Mouse (Mus musculus) hindbrain, embryonic 14.5 days (tissue): Measurements from ENCODE around the gene Nos3. TPM values are rescaled to one million over a fixed set of nuclear protein-coding genes. Genes with fewer than 3 reads are reported as not detected.
A peak's percentile ranks its signal among the peaks of the same experiment; 100 is the strongest.

Experiments
- ATAC-seq: fragments of 200-750 bp; cut with Nextera tagmentation; 2 replicates; pipeline ENCODE4 v1.8.0; 2017; ENCODE audit warnings: moderate number of reproducible peaks, mild to moderate bottlenecking, moderate TSS enrichment, moderate library complexity; ENCODE audit not compliant: low FRiP score
- DNase-seq: peaks from one replicate; pipeline ENCODE4 v3.0.0-alpha.2; 2015; ENCODE audit warnings: low spot score
- H3K27ac ChIP-seq: fragments of 300-500 bp; sonication (generic); 2 replicates; pipeline ENCODE4 v1.5.1; 2014; ENCODE audit warnings: mild to moderate bottlenecking, moderate library complexity
- H3K27me3 ChIP-seq: fragments of 300-500 bp; sonication (generic); 2 replicates; pipeline ENCODE4 v1.6.1; 2014; ENCODE audit warnings: mild to moderate bottlenecking, low read length, mixed read lengths; ENCODE audit not compliant: control insufficient read depth, insufficient read depth
- H3K36me3 ChIP-seq: fragments of 300-500 bp; sonication (generic); replicated peaks from 2 replicates; pipeline ENCODE4 v1.6.1; 2014; ENCODE audit not compliant: control insufficient read depth, insufficient read depth
- H3K4me1 ChIP-seq: fragments of 300-500 bp; sonication (generic); replicated peaks from 2 replicates; pipeline ENCODE4 v1.6.1; 2014; ENCODE audit warnings: antibody characterized with exemption, low read length, mixed read lengths; ENCODE audit not compliant: control insufficient read depth, insufficient read depth
- H3K4me2 ChIP-seq: fragments of 300-500 bp; sonication (generic); replicated peaks from 2 replicates; pipeline ENCODE4 v1.6.1; 2014; ENCODE audit warnings: mild to moderate bottlenecking, moderate library complexity
- H3K4me3 ChIP-seq: fragments of 300-500 bp; sonication (generic); replicated peaks from 2 replicates; pipeline ENCODE4 v1.5.1; 2014; ENCODE audit warnings: mild to moderate bottlenecking, low read length
- H3K9ac ChIP-seq: fragments of 300-500 bp; sonication (generic); 2 replicates; pipeline ENCODE4 v1.6.1; 2014
- H3K9me3 ChIP-seq: fragments of 300-500 bp; sonication (generic); 2 replicates; pipeline ENCODE4 v1.6.1; 2016; ENCODE audit warnings: low read length; ENCODE audit not compliant: control insufficient read depth
- WGBS: fragments of 180-500 bp; shearing (Covaris S2); extraction: QIAGEN DNeasy Blood & Tissue Kit; methylation state at CpG from one replicate; pipeline ENCODE4 v1.1.7; 2014; 5-methylcytosine and 5-hydroxymethylcytosine counted together
- polyA plus RNA-seq: library from polyadenylated mRNA; unstranded; fragments of >200 nt; fragmentation: Nextera tagmentation; extraction: Ambion mirVana; gene quantifications from 2 replicates; pipeline ENCODE4 v1.2.1, GENCODE M21; 2014

Nos3 gene
- polyA plus RNA-seq, 1 experiment from 2014 or later = 10.6 TPM

- no peak for ATAC-seq
- peaks cover 27% of the 10 kb centered on the region for H3K4me1 ChIP-seq
- H3K9me3 ChIP-seq = no peaks in the 10 kb centered on the region
- H3K36me3 ChIP-seq = peaks cover 48% of the 10 kb centered on the region
- H3K9ac ChIP-seq = peak overlapping the region; percentile 55
- H3K4me3 ChIP-seq = peak overlapping the region; percentile 21
- H3K4me2 ChIP-seq = peak overlapping the region; percentile 54
- DNase-seq = no peak
- 67% methylated on average over 6 of the region's 6 CpGs for WGBS
- H3K27ac ChIP-seq = peak overlapping the region; percentile 79
- no peaks in the 10 kb centered on the region for H3K27me3 ChIP-seq
Observed at GRCm38 (mm10) chr5:24328813-24329211, 35.8 kb upstream of the Nos3 start.

DNA sequence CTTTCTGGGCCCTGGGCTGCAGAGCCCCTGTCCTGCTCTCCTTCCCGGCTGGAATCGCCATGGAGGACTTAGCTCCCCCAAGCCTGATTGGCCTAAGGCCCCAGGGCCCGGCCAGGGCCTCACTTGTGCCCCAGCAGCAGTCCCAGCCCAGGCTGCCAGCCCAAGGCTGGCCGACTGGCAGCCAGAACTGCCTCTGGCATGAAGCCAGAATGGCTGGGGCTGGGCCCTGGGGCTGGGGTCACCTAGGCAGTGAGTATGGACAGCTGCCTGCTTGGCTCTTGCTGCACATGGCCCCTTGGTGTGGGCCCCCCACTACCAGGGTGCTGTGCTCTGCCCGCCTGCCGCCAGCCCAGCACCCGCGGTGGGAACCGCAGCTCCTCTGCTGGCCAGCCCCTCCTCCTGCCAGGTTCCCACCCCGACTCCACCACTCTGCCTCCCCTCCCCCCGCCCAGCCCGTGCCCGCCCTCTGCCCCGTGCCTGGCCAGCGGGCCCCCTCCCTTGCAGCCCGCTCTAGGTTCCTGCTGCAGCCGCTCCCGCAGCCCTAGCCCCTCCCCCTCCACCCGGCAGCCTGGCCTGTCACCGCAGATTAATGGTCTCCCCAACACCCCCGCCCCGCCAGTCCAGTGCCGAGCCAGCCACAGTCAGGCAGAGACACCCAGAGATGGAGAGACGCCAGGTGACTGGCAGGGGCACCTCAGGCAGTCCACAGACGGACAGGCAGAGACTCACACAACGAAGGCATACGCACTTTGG lies 35.2 kb upstream of the Nos3 start:
- Histone ChIP-seq H3K4me1 (peaks cover 27% of the 10 kb centered on the region), H3K9ac (peak overlapping the region; percentile 55), H3K4me3 (peak overlapping the region; percentile 21), H3K4me2 (peak overlapping the region; percentile 54), H3K36me3 (peaks cover 42% of the 10 kb centered on the region), H3K27me3 (no peaks in the 10 kb centered on the region), H3K9me3 (no peaks in the 10 kb centered on the region), H3K27ac (peak overlapping the region; percentile 79)
- ATAC-seq (peak; percentile 84), DNase-seq (peak; percentile 67)
- 5% methylated on average over 23 of the region's 27 CpGs for WGBS

DNA sequence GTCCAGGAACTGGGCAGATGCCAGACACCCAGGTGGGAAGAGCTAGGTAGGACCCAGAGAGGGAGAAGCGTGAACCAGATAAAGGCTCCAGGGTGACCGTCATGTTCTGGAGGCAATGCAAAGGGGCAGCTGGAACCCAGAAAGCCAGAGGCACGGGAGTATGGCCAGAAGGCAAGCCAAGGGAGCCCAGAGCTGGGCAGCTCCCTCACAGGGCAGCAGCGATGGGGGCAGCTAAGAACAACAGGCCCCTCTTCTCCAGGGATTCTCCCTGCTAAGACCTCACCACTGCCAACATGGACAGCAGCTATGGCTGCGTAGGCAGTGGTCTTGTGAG lies 34.7 kb upstream of the Nos3 start:
- Histone ChIP-seq H3K27me3 (no peaks in the 10 kb centered on the region), H3K27ac (peak overlapping the region; percentile 79), H3K4me1 (peaks cover 27% of the 10 kb centered on the region), H3K9me3 (no peaks in the 10 kb centered on the region), H3K4me2 (peak overlapping the region; percentile 54), H3K4me3 (no peak overlapping the region), H3K9ac (peak overlapping the region; percentile 55; the same call in 1 of the 2 replicates), H3K36me3 (peaks cover 37% of the 10 kb centered on the region)
- DNase-seq (no peak), ATAC-seq (peak; percentile 22; the same call in 1 of the 2 replicates)
- 17% methylated on average over 5 of the region's 5 CpGs for WGBS

GRCm38 (mm10) chr5:24332401-24332800 lies 32.2 kb upstream of the Nos3 start:
- Histone ChIP-seq H3K27me3 (no peaks in the 10 kb centered on the region), H3K4me3 (no peak overlapping the region), H3K27ac (no peak overlapping the region), H3K9me3 (no peaks in the 10 kb centered on the region), H3K4me2 (no peak overlapping the region), H3K4me1 (peaks cover 27% of the 10 kb centered on the region), H3K36me3 (peaks cover 22% of the 10 kb centered on the region), H3K9ac (no peak overlapping the region)
- no peak for DNase-seq
- ATAC-seq = no peak
- WGBS = 88% methylated on average over 4 of the region's 4 CpGs

DNA sequence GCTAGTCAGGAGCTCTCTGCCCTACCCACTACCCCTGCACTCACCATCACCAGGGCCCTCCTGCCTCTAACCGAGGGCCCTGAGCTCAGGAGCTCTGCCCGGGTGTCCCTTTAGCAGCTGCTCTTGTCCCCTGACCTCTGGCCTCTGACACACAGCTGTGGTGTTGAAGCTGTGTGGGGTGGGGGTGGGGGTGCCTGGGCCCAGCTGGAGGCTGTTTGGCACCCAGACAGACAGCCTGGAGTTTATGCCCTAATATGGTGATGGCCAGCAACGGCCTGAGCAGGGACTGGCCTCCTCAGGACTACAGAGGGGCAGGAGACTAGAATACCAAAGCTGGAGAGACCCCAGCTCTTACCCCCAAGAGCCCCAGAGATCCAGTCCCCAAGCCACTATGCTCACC lies 29.9 kb upstream of the Nos3 start:
- H3K4me1 ChIP-seq = peaks cover 7% of the 10 kb centered on the region
- WGBS = 36% methylated on average over 3 of the region's 3 CpGs

DNA sequence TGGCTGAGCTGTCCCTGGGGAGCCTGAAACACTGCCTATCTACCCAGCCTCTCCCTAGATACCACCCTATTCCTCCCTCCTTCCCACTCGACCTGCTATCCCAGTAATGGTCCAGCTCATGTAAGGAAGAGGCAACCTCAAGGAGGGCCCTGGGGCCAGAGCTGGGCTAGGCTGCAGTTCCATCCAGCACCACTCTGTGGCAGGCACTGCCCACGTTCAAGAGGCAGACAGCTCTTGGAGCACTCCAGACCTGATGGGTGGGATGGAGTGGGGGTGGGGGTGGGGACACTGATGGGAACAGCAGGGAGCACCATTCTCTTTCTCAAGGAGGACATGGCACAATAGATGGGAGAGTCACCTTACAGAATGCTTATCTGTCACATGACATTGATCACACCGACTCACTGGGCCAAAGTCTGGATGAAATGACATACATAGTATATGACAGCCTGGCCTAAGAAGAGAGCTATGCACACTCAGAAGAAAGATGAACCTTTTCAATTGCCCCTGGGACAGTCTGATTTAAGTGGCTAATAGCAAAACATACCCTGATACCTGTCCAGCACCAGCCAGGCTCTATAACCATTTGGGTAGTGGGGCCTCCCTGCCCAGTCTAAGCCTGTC lies 28.6 kb upstream of the Nos3 start:
- Histone ChIP-seq H3K36me3 (peaks cover 18% of the 10 kb centered on the region), H3K4me2 (no peak overlapping the region), H3K4me1 (no peaks in the 10 kb centered on the region; the same call in 1 of the 2 replicates), H3K9me3 (no peaks in the 10 kb centered on the region), H3K9ac (no peak overlapping the region), H3K4me3 (no peak overlapping the region), H3K27me3 (no peaks in the 10 kb centered on the region), H3K27ac (peak overlapping the region; percentile 54; the same call in 1 of the 2 replicates)
- ATAC-seq (peak; percentile 82; the same call in 1 of the 2 replicates), DNase-seq (peak; percentile 63)
- WGBS = 14% methylated on average over 3 of the region's 3 CpGs

More for the DNA sequence above, 29.9 kb upstream of the Nos3 start:
- H3K4me3 ChIP-seq = no peak overlapping the region
- H3K27ac ChIP-seq = no peak overlapping the region
- ATAC-seq (no peak), DNase-seq (no peak)
- no peaks in the 10 kb centered on the region for H3K9me3 ChIP-seq
- H3K4me2 ChIP-seq = no peak overlapping the region
- no peaks in the 10 kb centered on the region for H3K27me3 ChIP-seq
- H3K36me3 ChIP-seq = peaks cover 22% of the 10 kb centered on the region
- no peak overlapping the region for H3K9ac ChIP-seq

DNA sequence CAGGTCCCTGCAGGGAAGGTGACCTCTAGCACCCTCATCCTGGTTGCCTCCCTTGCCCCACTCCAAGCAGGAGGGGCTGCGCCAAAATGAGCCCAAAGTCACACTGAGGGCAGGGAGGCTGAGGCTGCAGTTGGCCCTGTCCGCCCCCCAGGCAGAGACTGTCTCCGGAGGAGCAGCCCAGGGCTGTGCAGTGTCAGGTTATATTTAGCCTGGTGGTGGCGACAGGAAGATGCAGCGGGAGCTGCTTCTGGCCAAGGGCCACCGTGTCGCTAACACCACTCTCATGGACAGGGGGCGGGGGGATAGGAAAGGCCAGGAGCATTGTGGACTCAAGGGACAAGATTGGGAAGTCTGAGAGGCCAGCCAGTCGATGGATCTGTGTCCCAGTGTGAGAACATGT lies 27.2 kb upstream of the Nos3 start:
- Histone ChIP-seq H3K9ac (no peak overlapping the region), H3K4me1 (no peaks in the 10 kb centered on the region; the same call in 1 of the 2 replicates), H3K4me2 (no peak overlapping the region), H3K4me3 (no peak overlapping the region), H3K9me3 (no peaks in the 10 kb centered on the region), H3K27me3 (no peaks in the 10 kb centered on the region), H3K27ac (no peak overlapping the region), H3K36me3 (peaks cover 5% of the 10 kb centered on the region)
- ATAC-seq (no peak), DNase-seq (no peak)
- 29% methylated on average over 9 of the region's 9 CpGs for WGBS

GRCm38 (mm10) chr5:24337821-24338220 lies 26.8 kb upstream of the Nos3 start:
- Histone ChIP-seq H3K36me3 (0 out of 2 replicates have a peak, but pooled peaks cover under 1% of the 10 kb centered on the region), H3K4me3 (no peak overlapping the region), H3K27me3 (no peaks in the 10 kb centered on the region), H3K4me2 (no peak overlapping the region), H3K4me1 (peaks cover 2% of the 10 kb centered on the region; the same call in 1 of the 2 replicates), H3K27ac (no peak overlapping the region), H3K9ac (no peak overlapping the region), H3K9me3 (no peaks in the 10 kb centered on the region)
- 74% methylated on average over 2 of the region's 2 CpGs for WGBS
- ATAC-seq (no peak), DNase-seq (no peak)

DNA sequence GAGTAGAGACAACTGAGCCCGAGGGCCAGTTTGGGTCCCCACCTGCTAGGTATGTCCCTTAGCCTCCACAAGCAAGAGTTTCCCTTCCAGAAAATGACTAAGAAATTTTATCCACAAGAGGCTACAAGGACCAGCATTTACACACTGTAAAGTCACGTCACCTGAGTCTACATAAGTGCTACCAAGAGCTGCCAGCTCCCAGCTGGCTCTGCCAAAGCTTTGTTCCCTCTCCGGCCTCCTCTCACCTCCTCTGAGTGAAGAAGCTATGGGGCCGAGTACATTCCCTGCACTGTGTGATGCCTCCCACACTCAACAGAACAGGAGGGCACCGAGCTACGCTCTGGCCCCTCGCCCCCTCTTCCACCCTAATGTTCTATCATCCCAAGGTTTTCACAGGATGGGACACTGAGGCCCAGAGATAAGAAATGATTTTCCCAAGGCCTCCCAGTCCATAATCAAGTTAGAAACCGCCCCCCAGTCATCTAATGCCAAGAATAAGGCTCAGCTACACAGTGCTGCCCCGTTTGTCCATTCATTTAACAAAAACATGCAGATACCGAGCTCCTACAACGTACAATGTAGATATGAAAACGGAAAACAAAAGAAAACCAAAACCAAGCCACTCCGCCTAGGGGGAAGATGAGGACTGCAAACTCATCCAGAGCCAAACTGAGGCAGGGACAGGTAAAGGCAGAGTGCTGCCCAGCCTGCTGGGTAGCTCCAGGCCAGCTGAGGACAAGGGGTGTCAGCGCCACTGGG lies 22.2 kb upstream of the Nos3 start:
- Histone ChIP-seq H3K36me3 (peaks cover 6% of the 10 kb centered on the region; the same call in 1 of the 2 replicates), H3K27ac (peak overlapping the region; percentile 47), H3K4me3 (no peak overlapping the region), H3K27me3 (no peaks in the 10 kb centered on the region), H3K4me2 (no peak overlapping the region), H3K9ac (no peak overlapping the region), H3K9me3 (no peaks in the 10 kb centered on the region), H3K4me1 (peaks cover 30% of the 10 kb centered on the region)
- DNase-seq (no peak), ATAC-seq (no peak)
- 82% methylated on average over 14 of the region's 14 CpGs for WGBS
